15 mouse cellular contexts compared by ENCODE assay signal in genomic region chr13:24198396-24198924, GRCm38 (mm10).
"Had no signal": no experiment of that assay in that cellular context is flagged by ENCODE, and none has a peak within 500 bp of the region (broad histone marks: within the 10 kb centered on the region; RNA-seq: fewer than 3 reads in every experiment).

No protein-coding gene starts in this region.

- H3K36me3 ChIP-seq: intestine, embryonic 15.5 days; kidney, embryonic 15.5 days; limb, embryonic 10.5 days; liver, embryonic 13.5 days; neural tube, embryonic 13.5 days had no signal

- H3K27me3 ChIP-seq: intestine, embryonic 15.5 days; kidney, embryonic 15.5 days; liver, embryonic 13.5 days; neural tube, embryonic 13.5 days had no signal

- H3K4me3 ChIP-seq: intestine, embryonic 15.5 days; kidney, embryonic 15.5 days; left cerebral cortex, adult 2 months; limb, embryonic 10.5 days; liver, embryonic 13.5 days; neural tube, embryonic 13.5 days had no signal

- DNase-seq: kidney, adult 18-20 months; kidney, postnatal 25 days; liver, embryonic 13.5 days; lung, embryonic 14.5 days; lung, postnatal 36 days; retina, postnatal 1 day; right cerebral cortex, postnatal 4 days; spleen, adult 18-20 months; thymus, adult 18-20 months; thymus, postnatal 14 days had no signal

- ATAC-seq: intestine, embryonic 15.5 days had no signal

- H3K27ac ChIP-seq: intestine, embryonic 15.5 days; kidney, embryonic 15.5 days; left cerebral cortex, adult 2 months; limb, embryonic 10.5 days; liver, embryonic 13.5 days; neural tube, embryonic 13.5 days had no signal

- H3K9ac ChIP-seq: intestine, embryonic 15.5 days; kidney, embryonic 15.5 days; liver, embryonic 13.5 days; lung, embryonic 14.5 days; neural tube, embryonic 13.5 days had no signal

- H3K9me3 ChIP-seq: intestine, embryonic 15.5 days; neural tube, embryonic 13.5 days had no signal

- H3K4me2 ChIP-seq: intestine, embryonic 15.5 days; kidney, embryonic 15.5 days; liver, embryonic 13.5 days; lung, embryonic 14.5 days; neural tube, embryonic 13.5 days had no signal
